Mouse (Mus musculus) heart, embryonic 11.5 days (tissue): Measurements from ENCODE around the gene L3mbtl1. TPM values are rescaled to one million over a fixed set of nuclear protein-coding genes. Genes with fewer than 3 reads are reported as not detected.

Source experiments
- ATAC-seq: fragments of 200-750 bp; cut with Nextera tagmentation; replicated peaks from 2 replicates; pipeline ENCODE4 v1.8.0; 2017; ENCODE audit warnings: moderate library complexity; ENCODE audit not compliant: insufficient number of reproducible peaks, low FRiP score, low TSS enrichment
- H3K27ac ChIP-seq: fragments of 300-500 bp; sonication (generic); 2 replicates; pipeline ENCODE4 v1.5.1; 2014; ENCODE audit warnings: mild to moderate bottlenecking, low read depth, low read length
- H3K27me3 ChIP-seq: fragments of 300-500 bp; sonication (generic); 2 replicates; pipeline ENCODE4 v1.6.1; 2014; ENCODE audit warnings: mild to moderate bottlenecking, low read length, mixed read lengths; ENCODE audit not compliant: control insufficient read depth, insufficient read depth
- H3K36me3 ChIP-seq: fragments of 300-500 bp; sonication (generic); 2 replicates; pipeline ENCODE4 v1.6.1; 2014; ENCODE audit warnings: mild to moderate bottlenecking, low read length, moderate library complexity, mixed read lengths; ENCODE audit not compliant: control insufficient read depth, insufficient read depth
- H3K4me1 ChIP-seq: fragments of 300-500 bp; sonication (generic); 2 replicates; pipeline ENCODE4 v1.6.1; 2014; ENCODE audit warnings: low read length; ENCODE audit not compliant: control insufficient read depth, insufficient read depth
- H3K4me2 ChIP-seq: fragments of 300-500 bp; sonication (generic); 2 replicates; pipeline ENCODE4 v1.6.1; 2014; ENCODE audit warnings: mild to moderate bottlenecking, moderate library complexity
- H3K4me3 ChIP-seq: fragments of 300-500 bp; sonication (generic); 2 replicates; pipeline ENCODE4 v1.5.1; 2014; ENCODE audit warnings: low read depth, low read length
- H3K9ac ChIP-seq: fragments of 300-500 bp; sonication (generic); 2 replicates; pipeline ENCODE4 v1.6.1; 2014; ENCODE audit warnings: mild to moderate bottlenecking, low read depth, low read length, moderate library complexity
- H3K9me3 ChIP-seq: fragments of 300-500 bp; sonication (generic); replicated peaks from 2 replicates; pipeline ENCODE4 v1.6.1; 2016; ENCODE audit warnings: low read length; ENCODE audit not compliant: control insufficient read depth
- WGBS: fragments of 180-500 bp; shearing (Covaris S2); extraction: QIAGEN DNeasy Blood & Tissue Kit; methylation state at CpG from one replicate; pipeline ENCODE4 v1.1.7; 2014; ENCODE audit not compliant: insufficient replicate concordance; 5-methylcytosine and 5-hydroxymethylcytosine counted together
- polyA plus RNA-seq: library from polyadenylated mRNA; unstranded; fragments of >200 nt; fragmentation: Nextera tagmentation; extraction: Ambion mirVana; gene quantifications from 2 replicates; pipeline ENCODE4 v1.2.1, GENCODE M21; 2014

Gene L3mbtl1
- polyA plus RNA-seq, 1 experiment from 2014 or later: not detected

GRCm38 (mm10) chr2:162991394-162992083, 48.3 kb downstream of the L3mbtl1 start:
- Histone ChIP-seq H3K9me3 (no peaks in the 10 kb centered on the region), H3K27me3 (no peaks in the 10 kb centered on the region; the same call in 1 of the 2 replicates), H3K27ac (no peak overlapping the region), H3K4me3 (no peak overlapping the region), H3K9ac (no peak overlapping the region), H3K36me3 (no peaks in the 10 kb centered on the region), H3K4me1 (no peaks in the 10 kb centered on the region), H3K4me2 (no peak overlapping the region)
- 33% methylated on average over 6 of the region's 6 CpGs for WGBS
- no peak for ATAC-seq

GRCm38 (mm10) chr2:162992084-162992437, 48.8 kb downstream of the L3mbtl1 start:
- Histone ChIP-seq H3K9me3 (no peaks in the 10 kb centered on the region), H3K36me3 (no peaks in the 10 kb centered on the region), H3K4me1 (no peaks in the 10 kb centered on the region), H3K9ac (no peak overlapping the region), H3K27me3 (no peaks in the 10 kb centered on the region; the same call in 1 of the 2 replicates), H3K27ac (no peak overlapping the region), H3K4me3 (no peak overlapping the region), H3K4me2 (no peak overlapping the region)
- ATAC-seq: no peak

- H3K4me3 ChIP-seq: no peak overlapping the region
- no peaks in the 10 kb centered on the region; the same call in 1 of the 2 replicates for H3K27me3 ChIP-seq
- no peak for ATAC-seq
- H3K9me3 ChIP-seq: no peaks in the 10 kb centered on the region
- H3K36me3 ChIP-seq: no peaks in the 10 kb centered on the region
- no peak overlapping the region for H3K27ac ChIP-seq
- no peak overlapping the region for H3K9ac ChIP-seq
- no peaks in the 10 kb centered on the region for H3K4me1 ChIP-seq
- no peak overlapping the region for H3K4me2 ChIP-seq
- 67% methylated on average over 9 of the region's 9 CpGs for WGBS
Observed at GRCm38 (mm10) chr2:162993881-162994616, 50.8 kb downstream of the L3mbtl1 start.

- no peaks in the 10 kb centered on the region for H3K4me1 ChIP-seq
- H3K9ac ChIP-seq: no peak overlapping the region
- H3K4me3 ChIP-seq: peak overlapping the region; percentile 20; the same call in 1 of the 2 replicates
- H3K9me3 ChIP-seq: no peaks in the 10 kb centered on the region
- peak; percentile 57 for ATAC-seq
- no peaks in the 10 kb centered on the region; the same call in 1 of the 2 replicates for H3K27me3 ChIP-seq
- no peaks in the 10 kb centered on the region for H3K36me3 ChIP-seq
- 15% methylated on average over 18 of the region's 18 CpGs for WGBS
- H3K27ac ChIP-seq: no peak overlapping the region
- H3K4me2 ChIP-seq: peak overlapping the region; percentile 55
Observed at GRCm38 (mm10) chr2:162998528-162999230, 55.4 kb downstream of the L3mbtl1 start.

- ATAC-seq: no peak
- Histone ChIP-seq H3K4me3 (no peak overlapping the region), H3K4me2 (no peak overlapping the region), H3K9me3 (no peaks in the 10 kb centered on the region), H3K4me1 (no peaks in the 10 kb centered on the region), H3K9ac (no peak overlapping the region), H3K36me3 (no peaks in the 10 kb centered on the region), H3K27ac (no peak overlapping the region), H3K27me3 (no peaks in the 10 kb centered on the region; the same call in 1 of the 2 replicates)
- 29% methylated on average over 3 of the region's 3 CpGs for WGBS
Observed at GRCm38 (mm10) chr2:162999744-163000143, 56.5 kb downstream of the L3mbtl1 start.

- Histone ChIP-seq H3K36me3 (no peaks in the 10 kb centered on the region), H3K4me1 (no peaks in the 10 kb centered on the region), H3K4me3 (no peak overlapping the region), H3K27ac (no peak overlapping the region), H3K27me3 (no peaks in the 10 kb centered on the region; the same call in 1 of the 2 replicates), H3K9me3 (no peaks in the 10 kb centered on the region), H3K4me2 (no peak overlapping the region), H3K9ac (no peak overlapping the region)
- 98% methylated on average over 1 of the region's 1 CpGs for WGBS
- no peak for ATAC-seq
Observed at GRCm38 (mm10) chr2:163001071-163001470, 57.8 kb downstream of the L3mbtl1 start.

GRCm38 (mm10) chr2:163007299-163007698, 64.0 kb downstream of the L3mbtl1 start:
- H3K36me3 ChIP-seq: no peaks in the 10 kb centered on the region
- H3K4me3 ChIP-seq: no peak overlapping the region
- no peak for ATAC-seq
- WGBS: 60% methylated on average over 4 of the region's 4 CpGs
- H3K27me3 ChIP-seq: no peaks in the 10 kb centered on the region; the same call in 1 of the 2 replicates
- H3K4me2 ChIP-seq: no peak overlapping the region
- H3K4me1 ChIP-seq: no peaks in the 10 kb centered on the region
- H3K9me3 ChIP-seq: no peaks in the 10 kb centered on the region
- no peak overlapping the region for H3K27ac ChIP-seq
- no peak overlapping the region for H3K9ac ChIP-seq

- H3K9me3 ChIP-seq: no peaks in the 10 kb centered on the region
- peak within 1 kb of the TSS; percentile 95 for H3K4me3 ChIP-seq
- WGBS: under 1% methylated on average over 57 of the region's 57 CpGs
- ATAC-seq: peak; percentile 95
- H3K9ac ChIP-seq: peak within 1 kb of the TSS; percentile 89
- no peaks in the 10 kb centered on the region for H3K27me3 ChIP-seq
- no peaks in the 10 kb centered on the region for H3K36me3 ChIP-seq
- H3K4me1 ChIP-seq: peaks cover 3% of the 10 kb centered on the region; the same call in 1 of the 2 replicates
- peak within 1 kb of the TSS; percentile 60 for H3K4me2 ChIP-seq
- H3K27ac ChIP-seq: 0 out of 2 replicates have a peak within 1 kb of the TSS, but pooled peaks have one; percentile 10
Observed at GRCm38 (mm10) chr2:163016916-163017743, 73.9 kb downstream of the L3mbtl1 start, which contains the start of gene Ift52. TSS of gene Ift52 (plus strand) at chr2:163017354.
